Mouse (Mus musculus) bone marrow, adult 2 months (tissue): ENCODE measurements around the gene Il17rc.

ENCODE experiments used
- CTCF ChIP-seq: fragments of 200-500 bp; IDR thresholded peaks from 2 replicates; pipeline ENCODE4 v1.5.1; 2011; ENCODE audit warnings: low read length, control low read depth; ENCODE audit not compliant: control insufficient read depth, insufficient read depth
- POLR2A ChIP-seq: fragments of 200-500 bp; IDR thresholded peaks from 2 replicates; pipeline ENCODE4 v1.6.1; 2011; ENCODE audit warnings: low read depth, mild to moderate bottlenecking, control low read depth, low read length, borderline replicate concordance; ENCODE audit not compliant: control insufficient read depth

DNA sequence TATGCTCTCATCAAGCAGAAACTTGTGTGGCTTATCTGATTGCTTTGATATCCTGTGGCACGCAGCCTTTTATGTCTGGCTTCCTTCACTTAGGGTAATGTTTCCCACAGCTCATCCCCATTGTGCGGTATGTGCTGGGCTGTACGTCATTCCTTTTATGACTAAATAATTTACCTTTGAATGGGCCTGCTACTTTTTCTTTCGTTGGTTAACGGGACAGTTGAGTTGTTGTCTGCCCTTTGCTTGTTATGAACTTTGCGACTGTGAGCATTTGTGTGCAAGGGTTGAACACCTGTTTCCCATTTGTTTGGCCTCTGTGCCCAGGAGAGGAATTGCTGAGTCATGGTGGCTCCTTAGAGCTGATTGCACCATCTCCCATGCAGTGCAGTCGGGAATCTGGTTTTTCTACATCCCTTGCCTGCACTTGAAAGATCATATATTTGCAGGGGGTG lies 15.9 kb downstream of the Il17rc start:
- no peak for TF ChIP-seq CTCF
- TF ChIP-seq POLR2A, result no peak
